Mouse (Mus musculus): Measurements from ENCODE around the gene Mrpl9.

Mrpl9 gene

DNA sequence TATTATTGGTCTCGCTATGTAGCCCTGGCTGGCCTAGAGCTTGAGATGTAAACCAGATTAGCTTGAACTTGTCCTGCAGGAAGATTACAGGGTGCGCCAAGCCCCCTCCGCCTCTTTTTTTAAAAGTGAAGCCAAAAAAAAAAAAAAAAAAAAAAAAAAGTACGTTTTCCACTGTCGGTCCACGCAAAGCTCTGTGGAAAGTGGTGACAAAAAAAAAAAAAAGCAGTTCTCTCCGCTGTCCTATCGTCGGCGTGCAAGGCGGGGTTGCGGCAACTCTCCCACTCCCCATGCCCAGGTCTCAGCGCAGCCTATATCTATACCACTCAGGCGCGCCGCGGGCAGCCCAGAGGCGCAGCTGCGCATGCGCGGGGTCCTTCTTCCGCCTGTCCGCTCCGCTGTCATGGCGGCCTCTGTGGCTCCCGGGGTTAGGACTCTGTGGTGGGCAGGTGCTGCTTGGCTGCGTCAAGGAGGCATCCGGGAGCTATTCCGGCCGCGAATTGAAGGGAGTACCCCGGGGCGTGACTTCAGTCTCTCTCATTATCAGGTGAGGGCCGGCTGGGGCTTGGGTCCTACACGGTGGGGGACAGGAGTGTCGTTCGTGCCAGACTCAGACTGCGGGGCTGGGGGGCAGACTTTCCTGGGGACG, at the start of gene Mrpl9:
Mrpl9 (plus strand) TSS at position 368 of the 646 bp plus-strand sequence.
- peak; percentile 80 for DNase-seq (ENCODE audit: low read depth, low spot score)

GRCm38 (mm10) chr3:94396336-94396735, 46.8 kb upstream of the Mrpl9 start:
- no peak for DNase-seq (ENCODE audit: low read depth, low spot score)

DNA sequence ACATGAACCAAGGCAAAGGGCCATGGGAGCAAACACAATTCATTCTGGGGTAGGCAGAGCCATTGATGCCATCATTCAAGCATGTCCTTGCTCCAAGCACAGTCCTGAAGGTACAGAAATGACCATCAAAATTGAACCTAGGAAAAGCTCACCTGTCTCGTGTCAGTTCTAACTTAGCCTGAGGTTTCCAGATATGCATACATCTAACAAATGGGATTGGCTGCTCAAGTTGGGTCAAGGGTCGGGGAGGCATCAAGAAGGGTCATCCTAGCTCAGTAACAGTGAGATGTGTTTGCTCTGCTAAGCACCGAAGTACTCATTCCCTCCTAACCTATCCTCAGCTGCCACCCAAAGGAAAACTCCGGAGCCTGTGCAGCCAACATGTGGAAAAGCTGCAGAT, 46.3 kb upstream of the Mrpl9 start:
- DNase-seq (ENCODE audit: low read depth, low spot score) = no peak

GRCm38 (mm10) chr3:94398217-94398616, 44.9 kb upstream of the Mrpl9 start, which contains the start of gene Lingo4:
Gene Lingo4 (plus strand): TSS chr3:94398517.
- no peak for DNase-seq (ENCODE audit: low read depth, low spot score)

DNA sequence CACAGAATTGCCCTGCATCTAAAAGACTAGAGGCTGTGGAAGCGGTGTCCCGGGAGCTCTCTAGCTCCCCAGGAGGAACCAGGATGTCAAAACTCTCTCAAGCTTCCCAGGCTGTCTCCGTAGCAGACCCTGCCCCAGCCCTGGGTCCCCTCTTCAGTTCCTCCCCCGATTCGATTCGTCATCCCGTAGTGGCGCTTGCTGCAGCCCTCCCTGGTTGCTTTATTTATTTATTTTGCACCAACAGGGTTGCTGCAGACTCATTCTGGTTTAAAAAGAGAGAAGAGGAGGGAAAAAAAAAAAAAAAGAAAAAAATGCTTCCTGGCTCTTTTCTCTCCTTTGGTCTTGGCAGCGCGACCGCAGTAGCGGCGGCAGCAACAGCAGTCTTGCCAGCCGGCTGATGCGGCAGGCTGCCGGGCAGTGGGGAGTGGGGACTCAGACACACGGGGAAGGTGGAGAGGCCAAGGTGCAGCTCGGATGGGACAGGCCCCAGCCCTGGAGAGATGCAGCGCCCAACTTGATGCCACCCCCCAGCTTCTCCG, 44.1 kb upstream of the Mrpl9 start:
- DNase-seq (ENCODE audit: low read depth, low spot score) = no peak

DNA sequence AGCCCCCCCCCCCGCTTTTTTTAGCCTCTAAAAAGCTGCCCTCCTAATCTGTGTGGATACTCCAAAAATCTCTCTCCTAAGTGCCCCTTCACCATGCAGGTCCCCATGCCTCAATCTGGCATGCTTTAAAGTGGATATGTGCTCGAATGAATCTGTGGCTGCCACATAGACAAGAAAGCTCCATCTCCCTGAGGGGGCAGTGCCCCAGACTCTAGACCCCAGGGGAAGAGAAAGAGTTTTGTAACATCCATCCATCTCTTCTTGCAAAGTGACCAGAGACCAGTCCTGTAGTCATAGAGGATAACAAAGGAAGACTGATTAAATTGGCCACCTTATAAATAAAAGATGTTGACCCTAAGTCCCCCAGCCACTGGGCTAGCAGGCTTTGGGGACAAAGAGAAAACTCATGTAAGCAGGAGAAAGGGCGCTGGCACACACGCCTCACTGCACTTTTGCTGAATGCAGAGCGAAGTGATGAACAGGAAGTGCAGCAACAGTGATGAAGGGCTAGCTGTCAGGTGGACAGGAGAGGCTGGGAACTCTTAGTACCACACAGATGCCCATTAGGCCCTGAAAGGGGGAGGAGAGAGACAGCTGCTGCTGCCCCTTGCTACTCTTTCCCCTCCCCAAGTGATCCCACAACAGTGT, 43.3 kb upstream of the Mrpl9 start:
- no peak for DNase-seq (ENCODE audit: low read depth, low spot score)

DNA sequence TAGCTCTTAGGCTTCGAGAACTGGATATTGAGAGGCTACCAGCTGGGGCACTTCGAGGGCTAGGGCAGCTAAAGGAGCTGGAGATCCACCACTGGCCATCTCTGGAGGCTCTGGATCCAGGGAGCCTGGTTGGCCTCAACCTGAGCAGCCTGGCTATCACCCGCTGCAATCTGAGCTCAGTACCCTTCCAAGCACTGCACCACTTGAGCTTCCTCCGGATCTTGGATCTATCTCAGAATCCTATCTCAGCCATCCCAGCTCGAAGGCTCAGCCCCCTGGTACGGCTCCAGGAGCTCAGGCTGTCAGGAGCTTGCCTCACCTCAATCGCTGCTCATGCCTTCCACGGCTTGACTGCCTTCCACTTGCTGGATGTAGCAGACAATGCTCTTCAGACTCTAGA, 40.7 kb upstream of the Mrpl9 start:
- no peak for DNase-seq (ENCODE audit: low read depth, low spot score)

- DNase-seq (ENCODE audit: low read depth, low spot score) = no peak
Measured at GRCm38 (mm10) chr3:94404366-94405054, 38.6 kb upstream of the Mrpl9 start.

- DNase-seq (ENCODE audit: low read depth, low spot score) = no peak
Measured at GRCm38 (mm10) chr3:94405561-94405960, 37.6 kb upstream of the Mrpl9 start.

DNA sequence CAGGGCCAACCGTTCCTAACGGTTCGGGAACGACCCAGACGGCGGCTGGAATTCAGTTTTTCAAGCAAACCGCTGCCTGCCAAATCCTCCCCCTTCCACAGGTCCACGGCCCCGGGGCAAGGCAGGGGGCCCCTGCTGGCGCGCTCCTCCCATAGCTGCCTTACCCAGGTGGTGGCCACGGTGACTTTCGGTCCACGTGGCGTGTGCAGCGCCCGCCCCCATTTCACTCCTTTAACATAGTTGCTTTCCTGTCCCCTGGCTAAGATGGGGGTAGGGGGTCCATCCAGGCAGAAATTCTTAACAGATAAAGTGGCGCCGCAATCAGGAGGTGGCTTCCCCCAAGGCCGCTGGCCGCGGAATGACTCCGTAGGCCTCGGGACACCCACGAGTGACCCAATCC, 30.6 kb upstream of the Mrpl9 start:
- no peak for DNase-seq (ENCODE audit: low read depth, low spot score)

GRCm38 (mm10) chr3:94413031-94413679, 30.0 kb upstream of the Mrpl9 start, which contains the start of gene Tdrkh:
Gene Tdrkh (plus strand): TSS chr3:94413273.
- peak; percentile 97 for DNase-seq (ENCODE audit: low read depth, low spot score)

GRCm38 (mm10) chr3:94430980-94431379, 12.1 kb upstream of the Mrpl9 start:
- DNase-seq (ENCODE audit: low read depth, low spot score) = no peak

GRCm38 (mm10) chr3:94434305-94434704, 8.8 kb upstream of the Mrpl9 start:
- no peak for DNase-seq (ENCODE audit: low read depth, low spot score)

- DNase-seq (ENCODE audit: low read depth, low spot score) = no peak
Measured at GRCm38 (mm10) chr3:94436420-94436819, 6.7 kb upstream of the Mrpl9 start.

- no peak for DNase-seq (ENCODE audit: low read depth, low spot score)
Measured at GRCm38 (mm10) chr3:94441182-94441581, 1.9 kb upstream of the Mrpl9 start.

GRCm38 (mm10) chr3:94443597-94443964, 463 bp downstream of the Mrpl9 start, which contains the start of gene Oaz3:
Gene Oaz3 (minus strand): TSS chr3:94443915.
- DNase-seq (ENCODE audit: low read depth, low spot score) = no peak

DNA sequence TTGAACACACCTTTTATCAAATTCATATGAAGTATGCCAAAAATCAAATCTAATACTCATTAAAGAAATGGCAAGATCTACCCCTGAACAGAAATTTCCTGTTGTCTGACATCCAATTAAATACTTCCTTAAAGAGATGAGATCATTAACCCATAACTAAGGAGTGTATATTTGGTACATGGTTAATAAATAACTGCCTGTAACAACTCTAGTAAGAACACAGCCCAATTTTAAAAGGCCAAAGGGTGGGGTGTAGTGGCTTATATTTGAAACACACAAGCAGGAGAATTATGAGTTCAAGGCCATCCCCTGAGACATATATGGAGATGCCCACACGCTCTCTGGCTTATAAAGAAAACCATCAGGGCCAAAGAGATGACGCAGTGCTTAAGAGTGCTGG, 6.3 kb downstream of the Mrpl9 start:
- no peak for DNase-seq (ENCODE audit: low read depth, low spot score)

- DNase-seq (ENCODE audit: low read depth, low spot score) = peak; percentile 85
Measured at GRCm38 (mm10) chr3:94456529-94457000, 13.4 kb downstream of the Mrpl9 start.

GRCm38 (mm10) chr3:94457055-94457454, 13.9 kb downstream of the Mrpl9 start:
- no peak for DNase-seq (ENCODE audit: low read depth, low spot score)

- no peak for DNase-seq (ENCODE audit: low read depth, low spot score)
Measured at GRCm38 (mm10) chr3:94459834-94460233, 16.7 kb downstream of the Mrpl9 start.

GRCm38 (mm10) chr3:94463926-94464578, 20.9 kb downstream of the Mrpl9 start:
- DNase-seq (ENCODE audit: low read depth, low spot score) = no peak
